Mouse (Mus musculus) kidney, embryonic 14.5 days (tissue): Measurements from ENCODE around the gene Gmds. TPM values are rescaled to one million over a fixed set of nuclear protein-coding genes. Genes with fewer than 3 reads are reported as not detected.
A peak's percentile ranks its signal among the peaks of the same experiment; 100 is the strongest.

Source experiments
- ATAC-seq: fragments of 200-750 bp; cut with Nextera tagmentation; 2 replicates; pipeline ENCODE4 v1.8.0; 2017; ENCODE audit warnings: moderate number of reproducible peaks, mild to moderate bottlenecking, moderate TSS enrichment, moderate library complexity; ENCODE audit not compliant: low FRiP score, low TSS enrichment
- H3K27ac ChIP-seq: fragments of 300-500 bp; sonication (generic); 2 replicates; pipeline ENCODE4 v1.5.1; 2014; ENCODE audit warnings: low read depth, mild to moderate bottlenecking, low read length, moderate library complexity, mixed read lengths
- H3K27me3 ChIP-seq: fragments of 300-500 bp; sonication (generic); 2 replicates; pipeline ENCODE4 v1.6.1; 2014; ENCODE audit warnings: mild to moderate bottlenecking, low read length; ENCODE audit not compliant: control insufficient read depth, insufficient read depth
- H3K36me3 ChIP-seq: fragments of 300-500 bp; sonication (generic); 2 replicates; pipeline ENCODE4 v1.6.1; 2014; ENCODE audit warnings: low read length, mixed read lengths; ENCODE audit not compliant: control insufficient read depth, insufficient read depth
- H3K4me1 ChIP-seq: fragments of 300-500 bp; sonication (generic); 2 replicates; pipeline ENCODE4 v1.6.1; 2014; ENCODE audit warnings: low read length, mixed read lengths; ENCODE audit not compliant: control insufficient read depth, insufficient read depth
- H3K4me2 ChIP-seq: fragments of 300-500 bp; sonication (generic); replicated peaks from 2 replicates; pipeline ENCODE4 v1.6.1; 2014; ENCODE audit warnings: low read depth, mild to moderate bottlenecking, low read length
- H3K4me3 ChIP-seq: fragments of 300-500 bp; sonication (generic); 2 replicates; pipeline ENCODE4 v1.5.1; 2014; ENCODE audit warnings: mild to moderate bottlenecking, low read length
- H3K9ac ChIP-seq: fragments of 300-500 bp; sonication (generic); 2 replicates; pipeline ENCODE4 v1.6.1; 2014; ENCODE audit warnings: low read depth, mild to moderate bottlenecking, low read length, moderate library complexity
- H3K9me3 ChIP-seq: fragments of 300-500 bp; sonication (generic); 2 replicates; pipeline ENCODE4 v1.6.1; 2016; ENCODE audit warnings: low read length; ENCODE audit not compliant: control insufficient read depth
- WGBS: fragments of 180-500 bp; shearing (Covaris S2); extraction: QIAGEN DNeasy Blood & Tissue Kit; methylation state at CpG from one replicate; pipeline ENCODE4 v1.1.7; 2014; 5-methylcytosine and 5-hydroxymethylcytosine counted together
- polyA plus RNA-seq: library from polyadenylated mRNA; unstranded; fragments of >200 nt; fragmentation: Nextera tagmentation; extraction: Ambion mirVana; gene quantifications from 2 replicates; pipeline ENCODE4 v1.2.1, GENCODE M21; 2014

Gene Gmds
- polyA plus RNA-seq, 1 experiment from 2014 or later, result 38.6 TPM

DNA sequence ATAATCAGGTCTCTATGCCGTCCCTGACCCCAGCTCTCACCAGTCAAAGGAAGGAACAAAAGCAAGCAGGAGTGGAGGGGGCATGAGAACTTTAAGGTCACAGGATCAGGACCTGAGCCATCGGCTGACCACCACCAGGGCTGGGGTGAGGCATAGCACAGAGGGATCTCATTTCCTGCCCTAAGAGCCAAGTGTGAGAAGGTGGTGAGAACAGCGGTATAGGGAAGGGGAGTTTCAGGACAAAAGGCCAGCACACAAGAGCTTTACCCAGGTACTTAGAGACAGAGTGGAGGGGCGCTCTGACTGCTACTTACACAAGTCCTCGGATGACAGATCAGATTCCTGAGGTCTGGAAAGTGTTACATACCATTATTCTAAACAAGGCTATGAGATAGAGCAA is 426.6 kb downstream of the Gmds start:
- H3K4me3 ChIP-seq, result no peak overlapping the region
- H3K4me2 ChIP-seq, result no peak overlapping the region
- no peaks in the 10 kb centered on the region for H3K9me3 ChIP-seq
- no peaks in the 10 kb centered on the region for H3K27me3 ChIP-seq
- peak; percentile 72 for ATAC-seq
- no peaks in the 10 kb centered on the region for H3K36me3 ChIP-seq
- WGBS, result 4% methylated on average over 5 of the region's 5 CpGs
- H3K4me1 ChIP-seq, result peaks cover 9% of the 10 kb centered on the region
- no peak overlapping the region for H3K27ac ChIP-seq
- H3K9ac ChIP-seq, result no peak overlapping the region

GRCm38 (mm10) chr13:31911362-31911761 is 427.2 kb downstream of the Gmds start:
- no peak overlapping the region for H3K27ac ChIP-seq
- no peaks in the 10 kb centered on the region for H3K9me3 ChIP-seq
- H3K36me3 ChIP-seq, result no peaks in the 10 kb centered on the region
- no peaks in the 10 kb centered on the region for H3K27me3 ChIP-seq
- no peak overlapping the region for H3K9ac ChIP-seq
- H3K4me2 ChIP-seq, result no peak overlapping the region
- ATAC-seq, result no peak
- WGBS, result 23% methylated on average over 2 of the region's 2 CpGs
- peaks cover 9% of the 10 kb centered on the region for H3K4me1 ChIP-seq
- no peak overlapping the region for H3K4me3 ChIP-seq

- Histone ChIP-seq H3K36me3 (no peaks in the 10 kb centered on the region), H3K4me2 (no peak overlapping the region), H3K9me3 (no peaks in the 10 kb centered on the region), H3K4me1 (peaks cover 9% of the 10 kb centered on the region), H3K9ac (no peak overlapping the region), H3K27me3 (no peaks in the 10 kb centered on the region), H3K27ac (no peak overlapping the region), H3K4me3 (no peak overlapping the region)
- 83% methylated on average over 3 of the region's 3 CpGs for WGBS
- ATAC-seq, result no peak
Measured at GRCm38 (mm10) chr13:31909031-31909430, 429.5 kb downstream of the Gmds start.

DNA sequence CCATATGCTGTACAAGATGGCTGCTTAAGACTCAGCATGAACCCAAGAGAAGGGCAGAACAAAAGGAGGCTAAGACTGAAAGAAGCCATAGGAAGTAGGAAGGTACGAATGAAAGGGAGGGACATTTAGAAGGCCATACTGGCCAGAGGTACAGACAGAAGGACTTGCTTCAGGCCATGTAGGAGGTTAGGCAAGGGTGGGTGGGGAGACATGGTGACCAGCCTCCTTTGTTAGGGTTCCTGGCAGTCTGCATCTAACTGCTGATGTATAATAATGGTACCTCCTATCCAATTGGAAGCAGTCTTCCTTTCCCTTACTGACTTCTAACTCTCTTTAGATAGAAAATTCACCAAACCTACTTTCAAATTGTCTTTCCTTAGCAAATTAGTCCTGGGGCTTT is 432.0 kb downstream of the Gmds start:
- 88% methylated on average over 1 of the region's 1 CpGs for WGBS

DNA sequence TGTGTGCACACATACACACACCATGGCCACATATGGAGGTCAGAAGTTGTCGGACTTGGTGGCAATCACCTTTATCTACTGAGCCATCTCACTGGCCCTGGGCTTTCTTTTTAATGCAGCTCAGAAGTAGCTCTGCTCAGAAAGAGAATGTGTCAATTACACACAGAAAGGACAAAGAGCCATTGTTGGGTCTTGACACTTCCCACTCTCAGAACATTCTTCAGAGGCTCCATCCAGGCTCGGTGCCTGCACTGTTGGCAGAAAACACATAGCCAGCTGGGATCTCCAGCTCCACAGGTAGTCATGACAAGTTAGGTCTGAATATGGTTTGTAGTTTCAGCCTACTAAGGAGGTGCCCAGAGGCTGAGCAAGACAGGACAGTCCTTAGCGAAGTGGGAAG is 438.3 kb downstream of the Gmds start:
- no peak overlapping the region for H3K4me2 ChIP-seq
- H3K27me3 ChIP-seq, result no peaks in the 10 kb centered on the region
- ATAC-seq, result no peak
- 78% methylated on average over 3 of the region's 3 CpGs for WGBS
- no peaks in the 10 kb centered on the region for H3K36me3 ChIP-seq
- H3K27ac ChIP-seq, result no peak overlapping the region
- H3K9me3 ChIP-seq, result no peaks in the 10 kb centered on the region
- H3K4me1 ChIP-seq, result no peaks in the 10 kb centered on the region
- no peak overlapping the region for H3K9ac ChIP-seq
- no peak overlapping the region for H3K4me3 ChIP-seq

More for the DNA sequence above, 432.0 kb downstream of the Gmds start:
- Histone ChIP-seq H3K36me3 (no peaks in the 10 kb centered on the region), H3K27ac (no peak overlapping the region), H3K4me2 (no peak overlapping the region), H3K4me3 (no peak overlapping the region), H3K4me1 (0 out of 2 replicates have a peak, but pooled peaks cover 3% of the 10 kb centered on the region), H3K27me3 (no peaks in the 10 kb centered on the region), H3K9me3 (no peaks in the 10 kb centered on the region), H3K9ac (no peak overlapping the region)
- ATAC-seq, result no peak

DNA sequence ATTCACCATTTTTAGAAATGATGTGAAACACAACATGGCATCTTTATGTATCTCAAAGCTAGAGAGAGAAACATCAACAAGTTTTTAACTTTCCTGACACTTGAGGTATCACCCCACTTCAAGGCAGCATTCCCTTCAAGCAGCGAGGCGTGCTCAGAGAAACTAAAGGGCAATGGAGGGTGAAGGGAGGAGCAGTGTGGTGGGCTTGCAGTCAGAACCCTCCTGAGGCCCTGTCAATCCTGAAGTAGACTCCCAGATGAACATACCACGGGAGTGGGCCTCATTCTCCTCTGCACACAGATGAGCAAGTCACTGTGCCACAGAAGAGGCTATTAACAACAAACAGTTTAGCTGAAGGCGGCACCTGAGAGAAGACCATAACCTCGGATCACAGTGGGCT is 439.1 kb downstream of the Gmds start:
- H3K27me3 ChIP-seq, result no peaks in the 10 kb centered on the region
- H3K27ac ChIP-seq, result no peak overlapping the region
- ATAC-seq, result peak; percentile 89
- WGBS, result 33% methylated on average over 5 of the region's 5 CpGs
- no peaks in the 10 kb centered on the region for H3K36me3 ChIP-seq
- H3K4me2 ChIP-seq, result no peak overlapping the region
- H3K4me1 ChIP-seq, result no peaks in the 10 kb centered on the region
- H3K9me3 ChIP-seq, result no peaks in the 10 kb centered on the region
- H3K4me3 ChIP-seq, result no peak overlapping the region
- H3K9ac ChIP-seq, result no peak overlapping the region

GRCm38 (mm10) chr13:31897493-31897892 is 441.0 kb downstream of the Gmds start:
- Histone ChIP-seq H3K4me1 (no peaks in the 10 kb centered on the region), H3K36me3 (no peaks in the 10 kb centered on the region), H3K27ac (no peak overlapping the region), H3K4me3 (no peak overlapping the region), H3K9ac (no peak overlapping the region), H3K27me3 (no peaks in the 10 kb centered on the region), H3K4me2 (no peak overlapping the region), H3K9me3 (no peaks in the 10 kb centered on the region)
- 86% methylated on average over 4 of the region's 4 CpGs for WGBS
- ATAC-seq, result no peak

GRCm38 (mm10) chr13:31894511-31894910 is 444.0 kb downstream of the Gmds start:
- no peaks in the 10 kb centered on the region for H3K36me3 ChIP-seq
- H3K9ac ChIP-seq, result no peak overlapping the region
- no peaks in the 10 kb centered on the region for H3K27me3 ChIP-seq
- H3K4me3 ChIP-seq, result no peak overlapping the region
- H3K4me1 ChIP-seq, result no peaks in the 10 kb centered on the region
- ATAC-seq, result no peak
- no peak overlapping the region for H3K4me2 ChIP-seq
- H3K27ac ChIP-seq, result no peak overlapping the region
- peaks cover 4% of the 10 kb centered on the region; the same call in 1 of the 2 replicates for H3K9me3 ChIP-seq
- WGBS, result 76% methylated on average over 3 of the region's 3 CpGs

- Histone ChIP-seq H3K4me1 (no peaks in the 10 kb centered on the region), H3K27me3 (no peaks in the 10 kb centered on the region), H3K9me3 (peaks cover 4% of the 10 kb centered on the region; the same call in 1 of the 2 replicates), H3K4me3 (no peak overlapping the region), H3K4me2 (no peak overlapping the region), H3K36me3 (no peaks in the 10 kb centered on the region), H3K9ac (no peak overlapping the region), H3K27ac (no peak overlapping the region)
- peak; percentile 82; the same call in 1 of the 2 replicates for ATAC-seq
- 24% methylated on average over 2 of the region's 2 CpGs for WGBS
Measured at GRCm38 (mm10) chr13:31892913-31893514, 445.5 kb downstream of the Gmds start.
